Mouse (Mus musculus): ENCODE data around the gene Sh3pxd2a. TPM values are rescaled to one million over a fixed set of nuclear protein-coding genes. Genes with fewer than 3 reads are reported as not detected.
A peak's percentile ranks its signal among the peaks of the same experiment; 100 is the strongest.

Sh3pxd2a gene
- polyA plus RNA-seq, 1 experiment from 2014 or later = 7.4 TPM

GRCm38 (mm10) chr19:47466775-47467174, 2.6 kb upstream of the Sh3pxd2a start:
- 68% methylated on average over 8 of the region's 8 CpGs for WGBS
- no peaks in the 10 kb centered on the region for H3K27me3 ChIP-seq (ENCODE audit: control insufficient read depth, insufficient read depth, low read length)
- no peak for DNase-seq (ENCODE audit: low spot score)
- H3K9ac ChIP-seq (replicated peaks; ENCODE audit: low read length) = no peak overlapping the region
- peaks cover 8% of the 10 kb centered on the region for H3K4me1 ChIP-seq (ENCODE audit: control insufficient read depth, insufficient read depth, low read length)
- ATAC-seq (replicated peaks; ENCODE audit: insufficient number of reproducible peaks, low FRiP score, low TSS enrichment, low read depth) = no peak
- H3K27ac ChIP-seq (replicated peaks; ENCODE audit: low read depth, low read length) = no peak overlapping the region
- H3K4me2 ChIP-seq (ENCODE audit: low read depth, low read length) = no peak overlapping the region
- H3K36me3 ChIP-seq (replicated peaks; ENCODE audit: control insufficient read depth, insufficient read depth, low read depth, low read length) = no peaks in the 10 kb centered on the region
- H3K9me3 ChIP-seq (replicated peaks; ENCODE audit: control insufficient read depth, low read length) = no peaks in the 10 kb centered on the region
- H3K4me3 ChIP-seq (ENCODE audit: low read depth, low read length) = no peak overlapping the region

GRCm38 (mm10) chr19:47465467-47465866, 1.3 kb upstream of the Sh3pxd2a start:
- ATAC-seq (replicated peaks; ENCODE audit: insufficient number of reproducible peaks, low FRiP score, low TSS enrichment, low read depth) (no peak), DNase-seq (ENCODE audit: low spot score) (no peak)
- no peaks in the 10 kb centered on the region for H3K9me3 ChIP-seq (replicated peaks; ENCODE audit: control insufficient read depth, low read length)
- H3K4me1 ChIP-seq (ENCODE audit: control insufficient read depth, insufficient read depth, low read length) = peaks cover 8% of the 10 kb centered on the region
- no peaks in the 10 kb centered on the region for H3K36me3 ChIP-seq (replicated peaks; ENCODE audit: control insufficient read depth, insufficient read depth, low read depth, low read length)
- 60% methylated on average over 9 of the region's 9 CpGs for WGBS
- H3K27ac ChIP-seq (replicated peaks; ENCODE audit: low read depth, low read length) = no peak overlapping the region
- H3K27me3 ChIP-seq (ENCODE audit: control insufficient read depth, insufficient read depth, low read length) = no peaks in the 10 kb centered on the region
- H3K9ac ChIP-seq (replicated peaks; ENCODE audit: low read length) = no peak overlapping the region
- no peak overlapping the region for H3K4me2 ChIP-seq (ENCODE audit: low read depth, low read length)
- no peak overlapping the region for H3K4me3 ChIP-seq (ENCODE audit: low read depth, low read length)

GRCm38 (mm10) chr19:47463636-47464303, 431 bp downstream of the Sh3pxd2a start:
- ATAC-seq (replicated peaks; ENCODE audit: insufficient number of reproducible peaks, low FRiP score, low TSS enrichment, low read depth) (peak; percentile 66), DNase-seq (ENCODE audit: low spot score) (peak; percentile 81)
- Histone ChIP-seq H3K4me1 (ENCODE audit: control insufficient read depth, insufficient read depth, low read length) (peaks cover 8% of the 10 kb centered on the region), H3K36me3 (replicated peaks; ENCODE audit: control insufficient read depth, insufficient read depth, low read depth, low read length) (no peaks in the 10 kb centered on the region), H3K4me2 (ENCODE audit: low read depth, low read length) (peak overlapping the region; percentile 60), H3K27ac (replicated peaks; ENCODE audit: low read depth, low read length) (peak overlapping the region; percentile 70), H3K27me3 (ENCODE audit: control insufficient read depth, insufficient read depth, low read length) (no peaks in the 10 kb centered on the region), H3K9me3 (replicated peaks; ENCODE audit: control insufficient read depth, low read length) (no peaks in the 10 kb centered on the region), H3K4me3 (ENCODE audit: low read depth, low read length) (peak overlapping the region; percentile 79), H3K9ac (replicated peaks; ENCODE audit: low read length) (peak overlapping the region; percentile 87)
- WGBS = 0% methylated on average over 46 of the region's 46 CpGs

GRCm38 (mm10) chr19:47463206-47463605, 995 bp downstream of the Sh3pxd2a start:
- Histone ChIP-seq H3K4me3 (ENCODE audit: low read depth, low read length) (peak overlapping the region; percentile 79), H3K4me2 (ENCODE audit: low read depth, low read length) (peak overlapping the region; percentile 60), H3K36me3 (replicated peaks; ENCODE audit: control insufficient read depth, insufficient read depth, low read depth, low read length) (no peaks in the 10 kb centered on the region), H3K27me3 (ENCODE audit: control insufficient read depth, insufficient read depth, low read length) (no peaks in the 10 kb centered on the region), H3K9me3 (replicated peaks; ENCODE audit: control insufficient read depth, low read length) (no peaks in the 10 kb centered on the region), H3K27ac (replicated peaks; ENCODE audit: low read depth, low read length) (no peak overlapping the region), H3K4me1 (ENCODE audit: control insufficient read depth, insufficient read depth, low read length) (peaks cover 8% of the 10 kb centered on the region), H3K9ac (replicated peaks; ENCODE audit: low read length) (peak overlapping the region; percentile 87)
- DNase-seq (ENCODE audit: low spot score) = peak; percentile 46
- ATAC-seq (replicated peaks; ENCODE audit: insufficient number of reproducible peaks, low FRiP score, low TSS enrichment, low read depth) = no peak
- 1% methylated on average over 13 of the region's 13 CpGs for WGBS

- DNase-seq (ENCODE audit: low spot score) (no peak), ATAC-seq (replicated peaks; ENCODE audit: insufficient number of reproducible peaks, low FRiP score, low TSS enrichment, low read depth) (no peak)
- Histone ChIP-seq H3K4me1 (ENCODE audit: control insufficient read depth, insufficient read depth, low read length) (peaks cover 8% of the 10 kb centered on the region), H3K4me3 (ENCODE audit: low read depth, low read length) (peak overlapping the region; percentile 79), H3K4me2 (ENCODE audit: low read depth, low read length) (peak overlapping the region; percentile 60), H3K9ac (replicated peaks; ENCODE audit: low read length) (no peak overlapping the region; the same call in 1 of the 2 replicates), H3K27me3 (ENCODE audit: control insufficient read depth, insufficient read depth, low read length) (no peaks in the 10 kb centered on the region), H3K27ac (replicated peaks; ENCODE audit: low read depth, low read length) (no peak overlapping the region), H3K9me3 (replicated peaks; ENCODE audit: control insufficient read depth, low read length) (no peaks in the 10 kb centered on the region), H3K36me3 (replicated peaks; ENCODE audit: control insufficient read depth, insufficient read depth, low read depth, low read length) (no peaks in the 10 kb centered on the region)
- WGBS = 21% methylated on average over 6 of the region's 6 CpGs
These were observed 1.5 kb downstream of the Sh3pxd2a start for GRCm38 (mm10) chr19:47462725-47463124.

GRCm38 (mm10) chr19:47461838-47462237, 2.4 kb downstream of the Sh3pxd2a start:
- Histone ChIP-seq H3K4me3 (ENCODE audit: low read depth, low read length) (no peak overlapping the region), H3K4me2 (ENCODE audit: low read depth, low read length) (no peak overlapping the region), H3K9me3 (replicated peaks; ENCODE audit: control insufficient read depth, low read length) (no peaks in the 10 kb centered on the region), H3K27ac (replicated peaks; ENCODE audit: low read depth, low read length) (no peak overlapping the region), H3K4me1 (ENCODE audit: control insufficient read depth, insufficient read depth, low read length) (peaks cover 8% of the 10 kb centered on the region), H3K27me3 (ENCODE audit: control insufficient read depth, insufficient read depth, low read length) (no peaks in the 10 kb centered on the region), H3K9ac (replicated peaks; ENCODE audit: low read length) (no peak overlapping the region), H3K36me3 (replicated peaks; ENCODE audit: control insufficient read depth, insufficient read depth, low read depth, low read length) (no peaks in the 10 kb centered on the region)
- ATAC-seq (replicated peaks; ENCODE audit: insufficient number of reproducible peaks, low FRiP score, low TSS enrichment, low read depth) = no peak
- DNase-seq (ENCODE audit: low spot score) = no peak
- WGBS = 90% methylated on average over 3 of the region's 3 CpGs

GRCm38 (mm10) chr19:47461386-47461785, 2.8 kb downstream of the Sh3pxd2a start:
- ATAC-seq (replicated peaks; ENCODE audit: insufficient number of reproducible peaks, low FRiP score, low TSS enrichment, low read depth) (no peak), DNase-seq (ENCODE audit: low spot score) (no peak)
- WGBS = 64% methylated on average over 9 of the region's 9 CpGs
- Histone ChIP-seq H3K9me3 (replicated peaks; ENCODE audit: control insufficient read depth, low read length) (no peaks in the 10 kb centered on the region), H3K27ac (replicated peaks; ENCODE audit: low read depth, low read length) (no peak overlapping the region), H3K36me3 (replicated peaks; ENCODE audit: control insufficient read depth, insufficient read depth, low read depth, low read length) (no peaks in the 10 kb centered on the region), H3K4me2 (ENCODE audit: low read depth, low read length) (no peak overlapping the region), H3K27me3 (ENCODE audit: control insufficient read depth, insufficient read depth, low read length) (no peaks in the 10 kb centered on the region), H3K9ac (replicated peaks; ENCODE audit: low read length) (no peak overlapping the region), H3K4me3 (ENCODE audit: low read depth, low read length) (no peak overlapping the region), H3K4me1 (ENCODE audit: control insufficient read depth, insufficient read depth, low read length) (peaks cover 8% of the 10 kb centered on the region)

- DNase-seq (ENCODE audit: low spot score) (no peak), ATAC-seq (replicated peaks; ENCODE audit: insufficient number of reproducible peaks, low FRiP score, low TSS enrichment, low read depth) (no peak)
- peaks cover 8% of the 10 kb centered on the region for H3K4me1 ChIP-seq (ENCODE audit: control insufficient read depth, insufficient read depth, low read length)
- no peak overlapping the region for H3K27ac ChIP-seq (replicated peaks; ENCODE audit: low read depth, low read length)
- 60% methylated on average over 19 of the region's 19 CpGs for WGBS
- no peaks in the 10 kb centered on the region for H3K36me3 ChIP-seq (replicated peaks; ENCODE audit: control insufficient read depth, insufficient read depth, low read depth, low read length)
- no peaks in the 10 kb centered on the region for H3K27me3 ChIP-seq (ENCODE audit: control insufficient read depth, insufficient read depth, low read length)
- no peaks in the 10 kb centered on the region for H3K9me3 ChIP-seq (replicated peaks; ENCODE audit: control insufficient read depth, low read length)
- no peak overlapping the region for H3K9ac ChIP-seq (replicated peaks; ENCODE audit: low read length)
- H3K4me2 ChIP-seq (ENCODE audit: low read depth, low read length) = no peak overlapping the region
- H3K4me3 ChIP-seq (ENCODE audit: low read depth, low read length) = no peak overlapping the region
These were observed 3.9 kb downstream of the Sh3pxd2a start for GRCm38 (mm10) chr19:47460120-47460960.

All from embryonic facial prominence, embryonic 11.5 days (tissue).